Mouse (Mus musculus): ENCODE data around the gene Spryd4. TPM values are rescaled to one million over a fixed set of nuclear protein-coding genes. Genes with fewer than 3 reads are reported as not detected.
A peak's percentile ranks its signal among the peaks of the same experiment; 100 is the strongest.
"Not testable (repeated sequence)": the region's sequence is repeated elsewhere in the genome, so short reads cannot be mapped to it uniquely, and the experiment has no call there.

Spryd4 gene
- total and polyA plus RNA-seq, 2 experiments from 2014 or later = 21.4 to 29.5 TPM

- H3K9me3 ChIP-seq (ENCODE audit: low read length) = no peaks in the 10 kb centered on the region
- ATAC-seq (ENCODE audit: low FRiP score) = no peak
- H3K27ac ChIP-seq (ENCODE audit: low read depth, low read length) = no peak overlapping the region
- no peak overlapping the region for H3K9ac ChIP-seq (replicated peaks; ENCODE audit: low read length, poor library complexity, severe bottlenecking)
- H3K36me3 ChIP-seq (ENCODE audit: insufficient read depth, low read length) = no peaks in the 10 kb centered on the region
- no peaks in the 10 kb centered on the region for H3K4me1 ChIP-seq (ENCODE audit: insufficient read depth, low read length)
- H3K4me3 ChIP-seq (ENCODE audit: low read depth, low read length) = no peak overlapping the region
- 62% methylated on average over 16 of the region's 16 CpGs for WGBS
- no peak for DNase-seq (ENCODE audit: low spot score)
- H3K4me2 ChIP-seq (ENCODE audit: low read depth, low read length, poor library complexity, severe bottlenecking) = no peak overlapping the region
- no peak for TF ChIP-seq CTCF (IDR thresholded peaks at IDR 0.05)
- no peaks in the 10 kb centered on the region for H3K27me3 ChIP-seq (ENCODE audit: insufficient read depth, low read length)
These were observed 10.1 kb upstream of the Spryd4 start for GRCm38 (mm10) chr10:128221533-128222286.

GRCm38 (mm10) chr10:128218387-128219117 is 6.9 kb upstream of the Spryd4 start:
- 93% methylated on average over 18 of the region's 18 CpGs for WGBS
- TF ChIP-seq CTCF (IDR thresholded peaks at IDR 0.05) = no peak
- no peak overlapping the region for H3K9ac ChIP-seq (replicated peaks; ENCODE audit: low read length, poor library complexity, severe bottlenecking)

GRCm38 (mm10) chr10:128214981-128215380 is 3.4 kb upstream of the Spryd4 start:
- Histone ChIP-seq H3K4me3 (ENCODE audit: low read depth, low read length) (no peak overlapping the region), H3K9me3 (ENCODE audit: low read length) (no peaks in the 10 kb centered on the region), H3K9ac (replicated peaks; ENCODE audit: low read length, poor library complexity, severe bottlenecking) (no peak overlapping the region), H3K27ac (ENCODE audit: low read depth, low read length) (no peak overlapping the region), H3K36me3 (ENCODE audit: insufficient read depth, low read length) (no peaks in the 10 kb centered on the region), H3K27me3 (ENCODE audit: insufficient read depth, low read length) (no peaks in the 10 kb centered on the region), H3K4me1 (ENCODE audit: insufficient read depth, low read length) (peaks cover 7% of the 10 kb centered on the region; the same call in 1 of the 2 replicates), H3K4me2 (ENCODE audit: low read depth, low read length, poor library complexity, severe bottlenecking) (no peak overlapping the region)
- DNase-seq (ENCODE audit: low spot score) (no peak), ATAC-seq (ENCODE audit: low FRiP score) (no peak)
- WGBS = 84% methylated on average over 5 of the region's 5 CpGs
- TF ChIP-seq CTCF (IDR thresholded peaks at IDR 0.05) = no peak

More at GRCm38 (mm10) chr10:128218387-128219117, 6.9 kb upstream of the Spryd4 start:
- H3K36me3 ChIP-seq (ENCODE audit: insufficient read depth, low read length) = no peaks in the 10 kb centered on the region
- no peaks in the 10 kb centered on the region for H3K27me3 ChIP-seq (ENCODE audit: insufficient read depth, low read length)
- no peak overlapping the region for H3K4me3 ChIP-seq (ENCODE audit: low read depth, low read length)
- no peak for DNase-seq (ENCODE audit: low spot score)
- no peak for ATAC-seq (ENCODE audit: low FRiP score)
- H3K27ac ChIP-seq (ENCODE audit: low read depth, low read length) = no peak overlapping the region
- no peak overlapping the region for H3K4me2 ChIP-seq (ENCODE audit: low read depth, low read length, poor library complexity, severe bottlenecking)
- no peaks in the 10 kb centered on the region for H3K9me3 ChIP-seq (ENCODE audit: low read length)
- H3K4me1 ChIP-seq (ENCODE audit: insufficient read depth, low read length) = no peaks in the 10 kb centered on the region

- H3K9me3 ChIP-seq (ENCODE audit: low read length); H3K27me3 ChIP-seq (ENCODE audit: insufficient read depth, low read length); DNase-seq (ENCODE audit: low spot score); H3K9ac ChIP-seq (replicated peaks; ENCODE audit: low read length, poor library complexity, severe bottlenecking); H3K4me3 ChIP-seq (ENCODE audit: low read depth, low read length); H3K36me3 ChIP-seq (ENCODE audit: insufficient read depth, low read length); H3K27ac ChIP-seq (ENCODE audit: low read depth, low read length); H3K4me2 ChIP-seq (ENCODE audit: low read depth, low read length, poor library complexity, severe bottlenecking); H3K4me1 ChIP-seq (ENCODE audit: insufficient read depth, low read length); ATAC-seq (ENCODE audit: low FRiP score): not testable (repeated sequence)
- 94% methylated on average over 4 of the region's 4 CpGs for whole genome bisulfite sequencing
These were observed 2.5 kb upstream of the Spryd4 start for GRCm38 (mm10) chr10:128214112-128214511.

GRCm38 (mm10) chr10:128212871-128213323 is 1.3 kb upstream of the Spryd4 start:
- DNase-seq (ENCODE audit: low spot score) (peak; percentile 62), ATAC-seq (ENCODE audit: low FRiP score) (no peak)
- WGBS = 1% methylated on average over 18 of the region's 18 CpGs
- H3K27me3 ChIP-seq (ENCODE audit: insufficient read depth, low read length) = no peaks in the 10 kb centered on the region
- no peak overlapping the region for H3K9ac ChIP-seq (replicated peaks; ENCODE audit: low read length, poor library complexity, severe bottlenecking)
- peak overlapping the region; percentile 49 for H3K4me2 ChIP-seq (ENCODE audit: low read depth, low read length, poor library complexity, severe bottlenecking)
- no peaks in the 10 kb centered on the region for H3K9me3 ChIP-seq (ENCODE audit: low read length)
- no peak overlapping the region for H3K27ac ChIP-seq (ENCODE audit: low read depth, low read length)
- peak overlapping the region; percentile 19 for H3K4me3 ChIP-seq (ENCODE audit: low read depth, low read length)
- peak; percentile 77 for TF ChIP-seq CTCF (IDR thresholded peaks at IDR 0.05)
- no peaks in the 10 kb centered on the region for H3K36me3 ChIP-seq (ENCODE audit: insufficient read depth, low read length)
- peaks cover 7% of the 10 kb centered on the region; the same call in 1 of the 2 replicates for H3K4me1 ChIP-seq (ENCODE audit: insufficient read depth, low read length)

GRCm38 (mm10) chr10:128212148-128212547 is 541 bp upstream of the Spryd4 start:
- H3K4me2 ChIP-seq (ENCODE audit: low read depth, low read length, poor library complexity, severe bottlenecking) = peak overlapping the region; percentile 70
- peak overlapping the region; percentile 68 for H3K27ac ChIP-seq (ENCODE audit: low read depth, low read length)
- ATAC-seq (ENCODE audit: low FRiP score) (no peak), DNase-seq (ENCODE audit: low spot score) (no peak)
- H3K4me1 ChIP-seq (ENCODE audit: insufficient read depth, low read length) = peaks cover 7% of the 10 kb centered on the region; the same call in 1 of the 2 replicates
- WGBS = 46% methylated on average over 6 of the region's 6 CpGs
- peak overlapping the region; percentile 65 for H3K4me3 ChIP-seq (ENCODE audit: low read depth, low read length)
- no peak for TF ChIP-seq CTCF (IDR thresholded peaks at IDR 0.05)
- H3K27me3 ChIP-seq (ENCODE audit: insufficient read depth, low read length) = no peaks in the 10 kb centered on the region
- peak overlapping the region; percentile 48; the same call in 1 of the 2 replicates for H3K9ac ChIP-seq (replicated peaks; ENCODE audit: low read length, poor library complexity, severe bottlenecking)
- H3K36me3 ChIP-seq (ENCODE audit: insufficient read depth, low read length) = peaks cover 4% of the 10 kb centered on the region; the same call in 1 of the 2 replicates
- H3K9me3 ChIP-seq (ENCODE audit: low read length) = no peaks in the 10 kb centered on the region
